Mouse (Mus musculus) heart, adult 10 weeks (tissue): ENCODE measurements around the gene Trem3. TPM values are rescaled to one million over a fixed set of nuclear protein-coding genes. Genes with fewer than 3 reads are reported as not detected.

Experiments
- polyA plus RNA-seq: library from polyadenylated mRNA; stranded (reverse); fragments of 350-450 nt; fragmentation: Illumina TruSeq; extraction: RNeasy Lipid Tissue Mini Kit (QIAGEN cat#74804); gene quantifications from one replicate; pipeline ENCODE4 v1.2.3, GENCODE M21; 2014; ENCODE audit warnings: low read depth, low replicate concordance

Gene Trem3
- not detected for polyA plus RNA-seq

GRCm38 (mm10) chr17:48247221-48247928 lies at the start of gene Trem3:
Gene Trem3, plus strand, starts transcription at chr17:48247777.

GRCm38 (mm10) chr17:48232518-48232917 lies 15.1 kb upstream of the Trem3 start, which contains the start of gene Trem1:
Gene Trem1, plus strand, starts transcription at chr17:48232768.

GRCm38 (mm10) chr17:48263741-48264362 lies 16.3 kb downstream of the Trem3 start, which contains the start of gene Treml4:
Gene Treml4, plus strand, starts transcription at chr17:48264295.

GRCm38 (mm10) chr17:48299203-48299602 lies 51.6 kb downstream of the Trem3 start, which contains the start of gene Treml2:
Gene Treml2, plus strand, starts transcription at chr17:48299498.

Other genes with a start within 250 kb of the Trem3 start
- not detected for gene 1700122O11Rik, start 209.5 kb upstream of the Trem3 start, polyA plus RNA-seq
- gene 1700067P10Rik, start 158.5 kb upstream of the Trem3 start, polyA plus RNA-seq = not detected
- not detected for gene 9830107B12Rik, start 101.5 kb upstream of the Trem3 start, polyA plus RNA-seq
- gene A530064D06Rik, start 80.5 kb upstream of the Trem3 start, polyA plus RNA-seq = not detected
- not detected for gene Trem1, start 15.0 kb upstream of the Trem3 start, polyA plus RNA-seq
- gene Treml4, start 16.5 kb downstream of the Trem3 start, polyA plus RNA-seq = not detected
- 0.13 TPM for gene Treml2, start 51.7 kb downstream of the Trem3 start, polyA plus RNA-seq
- gene B430306N03Rik, start 68.4 kb downstream of the Trem3 start, polyA plus RNA-seq = 0.16 TPM
- 2.2 TPM for gene Trem2, start 98.6 kb downstream of the Trem3 start, polyA plus RNA-seq
- gene Treml1, start 112.1 kb downstream of the Trem3 start, polyA plus RNA-seq = not detected
- gene Nfya, start 162.1 kb downstream of the Trem3 start, polyA plus RNA-seq = 25.8 TPM
- gene Oard1, start 162.2 kb downstream of the Trem3 start, polyA plus RNA-seq = 41.8 TPM
- 274 TPM for gene Apobec2, start 185.2 kb downstream of the Trem3 start, polyA plus RNA-seq
- not detected for gene Tspo2, start 203.7 kb downstream of the Trem3 start, polyA plus RNA-seq
- not detected for gene Unc5cl, start 207.1 kb downstream of the Trem3 start, polyA plus RNA-seq